Mouse (Mus musculus) Patski (cell line): ENCODE results near the gene Sfrp5. TPM values are rescaled to one million over a fixed set of nuclear protein-coding genes. Genes with fewer than 3 reads are reported as not detected.

Experiments used
- ATAC-seq: fragments of 100-300 bp; one replicate; pipeline ENCODE4 v1.8.0; 2021
- CTCF ChIA-PET: fragments of 350-600 bp; sonication (Branson Sonifier 250); formaldehyde crosslinking; loops from one replicate; lab custom pipeline; 2022; ENCODE audit warnings: inconsistent platforms; lab: Charles Lee
- POLR2A ChIA-PET: fragments of 350-600 bp; sonication (Branson Sonifier 250); formaldehyde crosslinking; loops from one replicate; lab custom pipeline; 2022; ENCODE audit warnings: antibody characterized with exemption, inconsistent platforms; lab: Charles Lee
- DNase-seq: peaks from one replicate; pipeline ENCODE4 v3.0.0-alpha.2; 2011; ENCODE audit warnings: low read depth, low spot score
- H3K27me3 ChIP-seq: fragments of 371-371 bp; one replicate; pipeline ENCODE4 v1.5.1; 2021
- CTCF ChIP-seq: fragments of 100-300 bp; IDR thresholded peaks from one replicate; pipeline ENCODE4 v1.5.1; 2021
- in situ Hi-C: fragments of 300-500 bp; cut with MboI; formaldehyde crosslinking; loops from 3 replicates; pipeline ENCODE4 v1.11.1; 2018; ENCODE audit warnings: low pct_unique_long_range_greater_than_20kb, mixed read lengths
- polyA plus RNA-seq: library from polyadenylated mRNA; unstranded; gene quantifications from one replicate; pipeline ENCODE4 v1.2.3, GENCODE M21; 2021

Sfrp5 gene
- polyA plus RNA-seq: 0.04 TPM

DNA sequence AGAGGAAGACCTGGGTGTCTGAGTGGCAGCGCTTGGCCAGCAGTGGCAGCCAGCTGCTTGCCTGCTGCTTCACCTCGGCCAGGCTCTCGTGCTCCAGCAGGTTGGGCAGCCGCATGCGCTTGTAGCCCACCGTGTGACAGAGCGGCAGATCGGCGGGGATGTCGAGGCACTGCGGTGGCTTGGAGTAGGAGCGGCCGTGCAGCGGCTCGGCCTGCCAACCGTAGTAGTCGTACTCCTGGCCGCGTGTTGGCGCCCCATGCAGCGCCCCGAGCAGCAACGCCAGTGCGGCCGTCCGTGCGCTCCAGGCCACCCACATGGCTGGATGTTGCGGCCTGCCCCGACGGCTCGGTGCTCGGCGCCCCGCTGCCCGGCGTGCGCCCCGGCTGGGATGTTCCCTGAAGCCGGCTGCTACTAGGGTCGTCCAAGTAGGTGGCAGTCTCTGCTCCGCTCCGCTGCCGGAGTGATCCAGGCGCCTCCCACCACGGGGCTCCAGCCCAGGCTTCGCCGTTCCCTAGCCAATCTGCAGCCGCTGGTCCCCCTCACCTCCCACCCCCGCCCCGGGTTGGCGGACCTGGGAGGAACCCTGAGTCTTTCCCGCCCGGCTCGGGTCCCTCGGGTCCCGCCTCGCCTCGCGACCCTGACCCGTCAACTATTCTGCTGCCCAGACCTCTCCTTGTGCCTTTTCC lies at the start of gene Sfrp5:
TSS of gene Sfrp5 (minus strand) at position 557 of the 686 bp plus-strand sequence.
- DNase-seq (no peak), ATAC-seq (no peak)
- CTCF ChIA-PET: no interaction called here
- no peak for TF ChIP-seq CTCF
- H3K27me3 ChIP-seq: peaks cover 51% of the 10 kb centered on the region
- POLR2A ChIA-PET: interaction anchor here (1.1 kb wide), 1 partner anchor 37 kb away, joined by 3 read pairs; no protein-coding TSS in a partner anchor
- in situ Hi-C loops: no loop called here

DNA sequence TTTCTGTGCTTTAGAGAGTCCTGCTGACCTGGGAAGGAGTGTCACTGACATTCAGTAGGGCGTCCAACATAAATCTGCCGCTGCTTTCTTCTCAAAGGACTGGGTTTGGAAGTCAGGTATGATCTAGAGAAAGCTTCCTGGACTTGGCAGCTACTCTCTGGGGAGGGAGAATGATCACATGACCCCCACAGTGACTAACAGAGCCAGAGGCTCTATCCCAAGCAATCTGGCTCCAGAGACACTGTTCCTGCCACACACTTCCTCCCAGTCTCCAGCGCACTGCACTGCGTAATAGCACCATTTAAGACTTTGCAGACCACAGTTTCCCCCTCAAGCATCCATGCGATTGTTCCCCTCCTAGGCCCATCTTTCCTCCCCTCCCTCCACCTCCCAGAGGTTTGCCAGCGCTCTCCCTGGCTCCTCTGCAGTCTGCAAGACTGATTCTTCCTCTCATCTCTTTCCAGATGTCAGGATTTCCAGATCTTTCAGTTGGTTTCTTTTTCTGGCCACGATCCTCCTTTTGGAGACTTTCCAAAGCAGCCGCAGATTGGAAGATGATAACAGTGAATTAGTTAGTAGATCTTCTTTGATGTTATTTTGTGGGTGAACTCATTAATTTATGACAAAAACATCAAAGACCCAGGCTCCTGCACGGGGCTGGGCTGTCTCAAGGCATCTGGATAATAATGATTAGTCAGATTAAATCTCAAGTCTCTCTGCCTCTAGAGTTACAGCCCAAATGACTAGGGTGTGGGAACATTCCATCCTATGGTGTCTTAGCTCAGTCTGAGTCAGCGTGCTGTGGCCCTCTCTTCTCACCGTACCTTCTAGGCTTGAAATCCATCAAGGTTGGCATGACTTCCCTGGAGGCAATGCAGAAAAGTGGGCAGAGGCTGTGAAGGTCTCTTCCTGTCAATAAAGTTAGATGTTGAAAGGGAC lies 48.2 kb upstream of the Sfrp5 start:
- CTCF ChIA-PET: no interaction called here
- in situ Hi-C loops: no loop called here
- POLR2A ChIA-PET: no interaction called here
- no peak for TF ChIP-seq CTCF
- DNase-seq (no peak), ATAC-seq (peak; percentile 65)
- H3K27me3 ChIP-seq: peaks cover 12% of the 10 kb centered on the region

DNA sequence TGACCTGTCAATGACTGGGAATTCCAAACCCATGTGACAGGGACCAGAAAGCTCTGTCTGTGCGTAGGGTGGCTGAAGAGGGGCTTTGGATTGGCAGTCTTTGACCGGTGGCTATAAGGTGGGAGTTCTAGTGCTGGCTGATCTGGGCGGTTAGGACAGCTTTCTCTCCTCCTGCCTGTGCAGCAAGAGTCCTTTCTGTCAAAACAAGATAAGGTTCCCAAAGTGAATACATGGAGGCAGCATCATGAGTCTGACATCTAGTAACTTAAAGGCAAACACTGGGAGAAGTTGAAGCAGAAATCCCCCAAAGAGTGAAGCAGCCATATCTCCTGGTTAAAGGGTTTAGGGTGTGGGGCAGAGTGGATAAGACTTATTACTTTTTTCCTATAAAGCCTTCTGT lies 45.5 kb upstream of the Sfrp5 start, which contains the start of gene Golga7b:
TSS of gene Golga7b (plus strand) at position 56 of the 400 bp plus-strand sequence.
- no peaks in the 10 kb centered on the region for H3K27me3 ChIP-seq
- ChIA-PET POLR2A (no interaction called here), CTCF (no interaction called here)
- in situ Hi-C loops: no loop called here
- DNase-seq: no peak
- TF ChIP-seq CTCF: no peak
- ATAC-seq: no peak

DNA sequence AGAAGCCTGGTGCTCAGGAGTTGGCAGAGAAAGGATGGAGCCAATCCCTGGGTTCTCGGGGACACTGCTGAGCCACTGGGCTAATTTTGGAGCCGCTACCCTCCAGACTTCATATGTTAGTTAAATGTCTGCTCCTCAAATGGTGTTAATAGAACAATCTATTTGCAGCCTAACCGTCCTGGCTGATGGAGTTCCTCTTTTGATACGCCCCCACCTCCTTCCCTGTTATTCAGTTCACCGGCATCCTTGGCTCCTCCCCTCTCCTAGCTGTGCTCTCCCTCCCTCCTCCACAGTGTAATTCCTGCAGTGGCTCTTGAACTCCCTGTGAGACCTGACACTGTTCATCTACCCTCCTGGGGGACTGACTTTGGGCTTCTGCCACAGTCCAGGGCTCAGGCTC lies 44.6 kb upstream of the Sfrp5 start:
- no peak for TF ChIP-seq CTCF
- CTCF ChIA-PET: interaction anchor here (3.5 kb wide), 1 partner anchor 12 kb away, joined by 14 read pairs; no protein-coding TSS in a partner anchor
- POLR2A ChIA-PET: interaction anchor here (0.6 kb wide), 1 partner anchor 26 kb away, joined by 4 read pairs; no protein-coding TSS in a partner anchor
- in situ Hi-C loops: no loop called here
- DNase-seq: no peak
- no peaks in the 10 kb centered on the region for H3K27me3 ChIP-seq
- no peak for ATAC-seq

GRCm38 (mm10) chr19:42243401-42243800 lies 41.3 kb upstream of the Sfrp5 start:
- in situ Hi-C loops: no loop called here
- ChIA-PET POLR2A (interaction anchor here (1.9 kb wide), 1 partner anchor 13 kb away, joined by 6 read pairs; no protein-coding TSS in a partner anchor), CTCF (interaction anchor here (1.2 to 3.5 kb wide), 4 partner anchors 16 to 61 kb away, joined by 3 to 14 read pairs (median 4); no protein-coding TSS in a partner anchor)
- no peaks in the 10 kb centered on the region for H3K27me3 ChIP-seq
- no peak for TF ChIP-seq CTCF
- DNase-seq (peak; percentile 69), ATAC-seq (peak; percentile 1)

DNA sequence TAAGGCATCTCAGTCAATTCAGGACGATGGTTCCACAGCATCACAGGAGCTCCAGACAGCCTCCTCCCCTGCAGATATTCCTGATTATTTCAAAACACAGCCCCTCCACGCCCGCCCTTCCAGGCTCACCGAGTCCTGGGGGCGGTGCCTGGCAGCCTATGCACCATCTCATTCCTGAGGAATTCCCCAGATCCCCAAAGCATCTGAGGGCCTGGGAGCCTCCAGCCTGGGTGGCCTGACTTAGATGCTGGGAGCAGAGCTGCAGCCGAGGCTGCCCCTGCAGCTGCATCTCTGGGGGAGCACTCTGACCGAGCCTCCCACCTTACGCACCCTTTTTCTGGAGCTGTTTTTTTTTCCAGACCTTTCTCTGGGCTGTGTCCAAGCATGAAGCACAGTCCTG lies 38.8 kb upstream of the Sfrp5 start:
- in situ Hi-C loops: no loop called here
- ChIA-PET POLR2A (interaction anchor here (0.7 to 1.1 kb wide), 2 partner anchors 18 to 32 kb away, joined by 3 to 4 read pairs; no protein-coding TSS in a partner anchor), CTCF (interaction anchor here (0.7 to 2.1 kb wide), 3 partner anchors 13 to 23 kb away, joined by 3 to 9 read pairs (median 7); no protein-coding TSS in a partner anchor)
- ATAC-seq (peak; percentile 66), DNase-seq (no peak)
- no peak for TF ChIP-seq CTCF
- no peaks in the 10 kb centered on the region for H3K27me3 ChIP-seq

DNA sequence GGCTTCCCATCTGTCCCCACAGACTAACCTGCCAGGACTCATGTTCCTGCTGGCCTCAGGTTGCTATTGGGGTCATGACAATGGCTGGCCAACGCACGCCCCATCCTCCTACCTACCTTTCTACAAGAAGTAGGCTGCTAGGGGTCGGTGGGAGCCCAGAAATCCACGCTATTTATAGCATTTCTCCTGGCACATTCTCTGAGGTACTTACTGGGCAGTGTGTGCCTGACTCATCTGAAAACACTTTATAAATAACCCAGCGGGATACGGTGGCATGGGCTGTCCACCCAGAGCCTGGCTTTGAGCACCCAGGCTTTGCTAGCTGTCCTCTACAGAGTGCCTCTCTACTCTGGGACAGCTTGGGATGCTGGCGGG lies 36.3 kb upstream of the Sfrp5 start:
- no peak for TF ChIP-seq CTCF
- peak; percentile 89 for ATAC-seq
- no peaks in the 10 kb centered on the region for H3K27me3 ChIP-seq
- no peak for DNase-seq
- CTCF ChIA-PET: interaction anchor here (1.4 kb wide), 2 partner anchors 21 kb away, joined by 3 to 4 read pairs; no protein-coding TSS in a partner anchor
- in situ Hi-C loops: no loop called here
- POLR2A ChIA-PET: interaction anchor here (0.8 kb wide), 1 partner anchor 36 kb away, joined by 3 read pairs; the partner anchor contains the start of gene Sfrp5

DNA sequence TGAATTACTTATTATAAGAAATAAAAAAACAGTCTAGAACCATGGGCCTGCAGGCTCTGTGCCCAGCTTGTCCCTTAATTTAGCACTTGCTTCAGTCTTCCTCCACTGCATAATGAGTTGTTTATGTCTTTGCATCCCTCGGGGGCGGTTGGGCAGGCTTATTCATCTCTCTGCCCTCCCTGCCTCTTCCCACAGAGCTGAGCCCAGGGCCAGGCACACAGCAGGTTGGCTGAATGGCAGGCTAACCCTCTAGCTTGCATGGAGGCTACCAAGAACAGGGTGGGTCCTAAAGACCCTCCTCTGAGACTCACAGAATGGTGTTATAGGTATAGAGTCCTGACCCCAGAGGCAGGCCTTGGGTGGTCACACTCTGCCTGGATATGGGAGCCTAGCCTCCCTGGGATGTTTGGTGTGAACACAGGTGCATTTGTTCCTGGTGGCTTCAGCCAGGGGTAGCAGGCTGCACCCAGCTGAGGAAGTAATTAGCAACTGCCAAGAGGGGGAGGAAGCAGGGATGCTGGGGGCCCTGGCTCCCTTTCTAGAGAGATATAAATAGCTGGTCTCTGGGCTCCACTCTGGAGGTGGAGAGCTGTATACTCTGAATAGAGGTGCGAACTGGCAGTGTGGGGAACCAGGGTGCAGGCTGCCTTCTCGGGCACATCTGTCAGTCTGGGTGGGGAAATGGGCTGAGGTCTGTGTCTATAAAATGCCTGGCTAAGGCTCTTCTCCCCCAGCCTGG lies 35.7 kb upstream of the Sfrp5 start:
- CTCF ChIA-PET: interaction anchor here (0.8 to 1.5 kb wide), 4 partner anchors 9 to 21 kb away, joined by 3 to 6 read pairs (median 4); no protein-coding TSS in a partner anchor
- no peaks in the 10 kb centered on the region for H3K27me3 ChIP-seq
- DNase-seq (no peak), ATAC-seq (no peak)
- POLR2A ChIA-PET: interaction anchor here (0.8 to 1.3 kb wide), 2 partner anchors 20 to 36 kb away, joined by 3 read pairs; partner anchors contain the start of gene Sfrp5
- in situ Hi-C loops: no loop called here
- no peak for TF ChIP-seq CTCF

DNA sequence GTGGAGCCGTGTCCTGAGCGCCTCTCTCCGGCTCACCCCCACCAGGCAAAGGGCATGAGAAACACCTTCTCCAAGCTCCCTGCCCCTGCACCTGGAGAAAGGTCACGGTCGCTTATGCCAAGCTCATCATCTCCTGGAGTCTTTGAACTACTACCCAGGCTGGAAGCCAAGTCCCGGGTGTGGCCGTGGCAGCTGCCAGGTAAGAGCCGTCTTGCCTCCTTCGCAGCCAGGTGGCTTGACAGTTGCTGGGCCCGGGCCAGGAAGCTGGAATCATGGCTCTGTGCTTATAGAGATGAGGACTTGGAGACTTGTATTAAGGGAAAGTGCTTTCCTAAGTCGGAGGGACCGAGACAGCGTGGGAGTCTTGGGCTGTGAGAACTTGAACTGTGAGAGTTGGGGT lies 28.9 kb upstream of the Sfrp5 start:
- DNase-seq: no peak
- H3K27me3 ChIP-seq: no peaks in the 10 kb centered on the region
- CTCF ChIA-PET: interaction anchor here (1.4 kb wide), 1 partner anchor 14 kb away, joined by 4 read pairs; no protein-coding TSS in a partner anchor
- POLR2A ChIA-PET: no interaction called here
- in situ Hi-C loops: no loop called here
- no peak for ATAC-seq
- no peak for TF ChIP-seq CTCF

DNA sequence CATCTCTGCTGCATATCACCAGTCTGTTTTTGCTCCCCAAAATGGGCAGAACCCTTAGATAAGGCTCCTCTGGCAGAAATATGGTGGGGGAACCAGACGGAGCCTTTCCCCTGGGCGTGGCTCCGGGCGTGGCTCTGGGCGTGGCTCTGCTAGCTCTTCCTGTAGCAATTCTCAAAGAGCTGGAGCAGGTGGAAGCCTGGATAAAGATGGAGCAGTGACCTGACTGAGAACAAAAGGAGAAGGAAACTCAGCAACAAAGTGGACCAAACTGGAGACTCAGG lies 28.2 kb upstream of the Sfrp5 start:
- in situ Hi-C loops: no loop called here
- DNase-seq (no peak), ATAC-seq (no peak)
- CTCF ChIA-PET: no interaction called here
- no peak for TF ChIP-seq CTCF
- no peaks in the 10 kb centered on the region for H3K27me3 ChIP-seq
- POLR2A ChIA-PET: no interaction called here
